Mouse (Mus musculus): Measurements from ENCODE around the gene Gm10697. TPM values are rescaled to one million over a fixed set of nuclear protein-coding genes. Genes with fewer than 3 reads are reported as not detected.

Gm10697 gene
- under 1 TPM in 1 of 2 experiments, not detected in 1; 0.31 TPM for polyA plus RNA-seq (2017; shearing (Covaris generic))

GRCm38 (mm10) chr3:94072544-94072943 is at the start of gene Gm10697:
Gene Gm10697, minus strand, starts transcription at chr3:94072644.

GRCm38 (mm10) chr3:94054785-94055184 is 17.7 kb downstream of the Gm10697 start, which contains the start of gene Gm9125:
Gene Gm9125, minus strand, starts transcription at chr3:94054885.

Other genes starting within 250 kb of the Gm10697 start
- gene Tdpoz3, start 246.6 kb downstream of the Gm10697 start, polyA plus RNA-seq (2017; shearing (Covaris generic)) = not detected
- under 1 TPM in 1 of 2 experiments, not detected in 1; 0.21 TPM for gene Gm9117, start 129.1 kb downstream of the Gm10697 start, polyA plus RNA-seq (2017; shearing (Covaris generic))
- under 1 TPM in 1 of 2 experiments, not detected in 1; 0.31 TPM for gene Tdpoz5, start 111.3 kb downstream of the Gm10697 start, polyA plus RNA-seq (2017; shearing (Covaris generic))
- gene Gm9125, start 17.8 kb downstream of the Gm10697 start, polyA plus RNA-seq (2017; shearing (Covaris generic)) = not detected
- not detected for gene Gm10696, start 105.5 kb upstream of the Gm10697 start, polyA plus RNA-seq (2017; shearing (Covaris generic))
- gene Gm5286, start 124.1 kb upstream of the Gm10697 start, polyA plus RNA-seq (2017; shearing (Covaris generic)) = not detected
- not detected for gene Gm4778, start 191.4 kb upstream of the Gm10697 start, polyA plus RNA-seq (2017; shearing (Covaris generic))
- gene Them4, start 237.4 kb upstream of the Gm10697 start, polyA plus RNA-seq (2017; shearing (Covaris generic)) = 1 to 10 TPM; 4.2 to 6.5 TPM

Data from activated CD4-positive, CD25-positive, alpha-beta regulatory T cell (primary cell).